Mouse (Mus musculus) liver, adult 2 months (tissue): ENCODE data around the gene Igf1r.

Experiments used
- CTCF ChIP-seq: fragments of 200-500 bp; IDR thresholded peaks from 2 replicates; pipeline ENCODE4 v1.5.1; 2011; ENCODE audit warnings: low read depth, low read length, control low read depth
- POLR2A ChIP-seq: fragments of 200-500 bp; IDR thresholded peaks from 2 replicates; pipeline ENCODE4 v1.6.1; 2011; ENCODE audit warnings: low read length, control low read depth; ENCODE audit not compliant: insufficient read depth; ENCODE audit errors: extremely low read depth

- TF ChIP-seq CTCF, result no peak
- TF ChIP-seq POLR2A, result no peak
These were observed 69.6 kb downstream of the Igf1r start for GRCm38 (mm10) chr7:68022188-68022587.
